Mouse (Mus musculus): ENCODE measurements around the gene Gm42372. TPM values are rescaled to one million over a fixed set of nuclear protein-coding genes. Genes with fewer than 3 reads are reported as not detected.
A peak's percentile ranks its signal among the peaks of the same experiment; 100 is the strongest.
"Not testable (repeated sequence)": the region's sequence is repeated elsewhere in the genome, so short reads cannot be mapped to it uniquely, and the experiment has no call there.

Gm42372 gene
- polyA plus RNA-seq, 1 experiment from 2014 or later: 1.3 TPM

GRCm38 (mm10) chr7:16948923-16949458 is 33.9 kb upstream of the Gm42372 start:
- 49% methylated on average over 8 of the region's 8 CpGs for WGBS
- H3K36me3 ChIP-seq: no peaks in the 10 kb centered on the region
- no peak overlapping the region for H3K4me3 ChIP-seq
- no peaks in the 10 kb centered on the region for H3K9me3 ChIP-seq (replicated peaks)
- no peak for DNase-seq (ENCODE audit: low spot score)
- peaks cover 75% of the 10 kb centered on the region for H3K27me3 ChIP-seq (ENCODE audit: low read depth, poor library complexity, severe bottlenecking)
- peaks cover 64% of the 10 kb centered on the region for H3K4me1 ChIP-seq
- H3K27ac ChIP-seq (replicated peaks): no peak overlapping the region

- Histone ChIP-seq H3K4me3 (peak overlapping the region; percentile 49), H3K9me3 (replicated peaks) (peaks cover 6% of the 10 kb centered on the region; the same call in 1 of the 2 replicates), H3K27ac (replicated peaks) (peak overlapping the region; percentile 38), H3K27me3 (ENCODE audit: low read depth, poor library complexity, severe bottlenecking) (peaks cover 67% of the 10 kb centered on the region), H3K36me3 (no peaks in the 10 kb centered on the region), H3K4me1 (peaks cover 52% of the 10 kb centered on the region)
- peak; percentile 85 for DNase-seq (ENCODE audit: low spot score)
- 12% methylated on average over 29 of the region's 29 CpGs for WGBS
Measured at GRCm38 (mm10) chr7:16949908-16950841, 32.7 kb upstream of the Gm42372 start.

GRCm38 (mm10) chr7:16950861-16951635 is 31.8 kb upstream of the Gm42372 start:
- Histone ChIP-seq H3K4me1 (peaks cover 43% of the 10 kb centered on the region), H3K36me3 (no peaks in the 10 kb centered on the region), H3K9me3 (replicated peaks) (peaks cover 7% of the 10 kb centered on the region; the same call in 1 of the 2 replicates), H3K27ac (replicated peaks) (no peak overlapping the region), H3K4me3 (no peak overlapping the region), H3K27me3 (ENCODE audit: low read depth, poor library complexity, severe bottlenecking) (peaks cover 58% of the 10 kb centered on the region)
- peak; percentile 86 for DNase-seq (ENCODE audit: low spot score)
- WGBS: 27% methylated on average over 18 of the region's 18 CpGs

- H3K9me3 ChIP-seq (replicated peaks); H3K27ac ChIP-seq (replicated peaks); H3K36me3 ChIP-seq; DNase-seq (ENCODE audit: low spot score); H3K4me3 ChIP-seq: not testable (repeated sequence)
- peaks cover 35% of the 10 kb centered on the region for H3K4me1 ChIP-seq
- peaks cover 31% of the 10 kb centered on the region for H3K27me3 ChIP-seq (ENCODE audit: low read depth, poor library complexity, severe bottlenecking)
- WGBS: 71% methylated on average over 2 of the region's 2 CpGs
Measured at GRCm38 (mm10) chr7:16953776-16954175, 29.1 kb upstream of the Gm42372 start.

- no peak for DNase-seq (ENCODE audit: low spot score)
- WGBS: 90% methylated on average over 4 of the region's 4 CpGs
- Histone ChIP-seq H3K27ac (replicated peaks) (no peak overlapping the region), H3K4me1 (peaks cover 40% of the 10 kb centered on the region), H3K4me3 (no peak overlapping the region), H3K36me3 (no peaks in the 10 kb centered on the region; the same call in 1 of the 2 replicates), H3K27me3 (ENCODE audit: low read depth, poor library complexity, severe bottlenecking) (peaks cover 11% of the 10 kb centered on the region), H3K9me3 (replicated peaks) (peaks cover 7% of the 10 kb centered on the region; the same call in 1 of the 2 replicates)
Measured at GRCm38 (mm10) chr7:16955712-16956111, 27.2 kb upstream of the Gm42372 start.

- Histone ChIP-seq H3K9me3 (replicated peaks) (peaks cover 7% of the 10 kb centered on the region; the same call in 1 of the 2 replicates), H3K27ac (replicated peaks) (peak overlapping the region; percentile 61), H3K4me1 (peaks cover 43% of the 10 kb centered on the region), H3K27me3 (ENCODE audit: low read depth, poor library complexity, severe bottlenecking) (peaks cover 9% of the 10 kb centered on the region; the same call in 1 of the 2 replicates), H3K36me3 (peaks cover 7% of the 10 kb centered on the region; the same call in 1 of the 2 replicates), H3K4me3 (no peak overlapping the region)
- DNase-seq (ENCODE audit: low spot score): peak; percentile 40
- WGBS: 66% methylated on average over 15 of the region's 15 CpGs
Measured at GRCm38 (mm10) chr7:16956410-16957265, 26.2 kb upstream of the Gm42372 start.

- Histone ChIP-seq H3K9me3 (replicated peaks) (peaks cover 7% of the 10 kb centered on the region; the same call in 1 of the 2 replicates), H3K4me3 (peak within 1 kb of the TSS; percentile 51), H3K27ac (replicated peaks) (peak within 1 kb of the TSS; percentile 93), H3K36me3 (peaks cover 17% of the 10 kb centered on the region), H3K27me3 (ENCODE audit: low read depth, poor library complexity, severe bottlenecking) (no peaks in the 10 kb centered on the region), H3K4me1 (peaks cover 44% of the 10 kb centered on the region)
- 16% methylated on average over 17 of the region's 17 CpGs for WGBS
- peak; percentile 97 for DNase-seq (ENCODE audit: low spot score)
Measured at GRCm38 (mm10) chr7:16959539-16960187, 23.2 kb upstream of the Gm42372 start, which contains the start of gene Pnmal1. TSS of gene Pnmal1 (plus strand) at chr7:16959679.

- 83% methylated on average over 5 of the region's 5 CpGs for WGBS
- DNase-seq (ENCODE audit: low spot score): no peak
- H3K27me3 ChIP-seq (ENCODE audit: low read depth, poor library complexity, severe bottlenecking): no peaks in the 10 kb centered on the region
- peak overlapping the region; percentile 93; the same call in 1 of the 2 replicates for H3K27ac ChIP-seq (replicated peaks)
- H3K9me3 ChIP-seq (replicated peaks): no peaks in the 10 kb centered on the region
- no peak overlapping the region for H3K4me3 ChIP-seq
- H3K4me1 ChIP-seq: peaks cover 39% of the 10 kb centered on the region
- peaks cover 17% of the 10 kb centered on the region for H3K36me3 ChIP-seq
Measured at GRCm38 (mm10) chr7:16961678-16962077, 21.2 kb upstream of the Gm42372 start.

- peaks cover 6% of the 10 kb centered on the region; the same call in 1 of the 2 replicates for H3K9me3 ChIP-seq (replicated peaks)
- H3K4me1 ChIP-seq: peaks cover 4% of the 10 kb centered on the region; the same call in 1 of the 2 replicates
- H3K27ac ChIP-seq (replicated peaks): no peak overlapping the region
- H3K4me3 ChIP-seq: no peak overlapping the region
- H3K36me3 ChIP-seq: no peaks in the 10 kb centered on the region
- WGBS: 86% methylated on average over 6 of the region's 6 CpGs
- H3K27me3 ChIP-seq (ENCODE audit: low read depth, poor library complexity, severe bottlenecking): no peaks in the 10 kb centered on the region
- no peak for DNase-seq (ENCODE audit: low spot score)
Measured at GRCm38 (mm10) chr7:16968414-16968813, 14.5 kb upstream of the Gm42372 start.

- no peak overlapping the region for H3K27ac ChIP-seq (replicated peaks)
- H3K9me3 ChIP-seq (replicated peaks): peaks cover 6% of the 10 kb centered on the region; the same call in 1 of the 2 replicates
- H3K36me3 ChIP-seq: no peaks in the 10 kb centered on the region
- DNase-seq (ENCODE audit: low spot score): no peak
- H3K27me3 ChIP-seq (ENCODE audit: low read depth, poor library complexity, severe bottlenecking): no peaks in the 10 kb centered on the region
- H3K4me3 ChIP-seq: no peak overlapping the region
- WGBS: 86% methylated on average over 3 of the region's 3 CpGs
- peaks cover 4% of the 10 kb centered on the region; the same call in 1 of the 2 replicates for H3K4me1 ChIP-seq
Measured at GRCm38 (mm10) chr7:16971160-16971559, 11.7 kb upstream of the Gm42372 start.

GRCm38 (mm10) chr7:16974018-16974417 is 8.9 kb upstream of the Gm42372 start:
- H3K9me3 ChIP-seq (replicated peaks): peaks cover 6% of the 10 kb centered on the region; the same call in 1 of the 2 replicates
- 86% methylated on average over 6 of the region's 6 CpGs for WGBS
- H3K4me3 ChIP-seq: no peak overlapping the region
- H3K27ac ChIP-seq (replicated peaks): no peak overlapping the region
- H3K4me1 ChIP-seq: peaks cover 7% of the 10 kb centered on the region; the same call in 1 of the 2 replicates
- H3K27me3 ChIP-seq (ENCODE audit: low read depth, poor library complexity, severe bottlenecking): no peaks in the 10 kb centered on the region
- no peaks in the 10 kb centered on the region for H3K36me3 ChIP-seq
- DNase-seq (ENCODE audit: low spot score): no peak

Data from midbrain, embryonic 10.5 days (tissue).